Mouse (Mus musculus): ENCODE results near the gene Pcdh7. TPM values are rescaled to one million over a fixed set of nuclear protein-coding genes. Genes with fewer than 3 reads are reported as not detected.

Pcdh7 gene
- polyA plus RNA-seq, 1 experiment from 2014 or later: 11.3 TPM

- WGBS: 79% methylated on average over 2 of the region's 2 CpGs
Measured at GRCm38 (mm10) chr5:57774496-57774895, 56.7 kb downstream of the Pcdh7 start.

GRCm38 (mm10) chr5:57778093-57778492, 60.3 kb downstream of the Pcdh7 start:
- Histone ChIP-seq H3K4me1 (no peaks in the 10 kb centered on the region), H3K4me3 (replicated peaks) (no peak overlapping the region), H3K9me3 (replicated peaks) (no peaks in the 10 kb centered on the region), H3K27ac (replicated peaks) (no peak overlapping the region), H3K27me3 (no peaks in the 10 kb centered on the region), H3K9ac (no peak overlapping the region), H3K4me2 (replicated peaks) (no peak overlapping the region), H3K36me3 (no peaks in the 10 kb centered on the region)
- ATAC-seq (ENCODE audit: insufficient number of reproducible peaks, low FRiP score, low TSS enrichment, low read depth): no peak
- 37% methylated on average over 3 of the region's 3 CpGs for WGBS

More at GRCm38 (mm10) chr5:57774496-57774895, 56.7 kb downstream of the Pcdh7 start:
- Histone ChIP-seq H3K4me1 (no peaks in the 10 kb centered on the region), H3K27ac (replicated peaks) (no peak overlapping the region), H3K4me2 (replicated peaks) (no peak overlapping the region), H3K9ac (no peak overlapping the region), H3K4me3 (replicated peaks) (no peak overlapping the region), H3K27me3 (no peaks in the 10 kb centered on the region), H3K9me3 (replicated peaks) (no peaks in the 10 kb centered on the region), H3K36me3 (no peaks in the 10 kb centered on the region)
- no peak for ATAC-seq (ENCODE audit: insufficient number of reproducible peaks, low FRiP score, low TSS enrichment, low read depth)

- Histone ChIP-seq H3K27ac (replicated peaks) (no peak overlapping the region), H3K9ac (no peak overlapping the region), H3K27me3 (no peaks in the 10 kb centered on the region), H3K4me3 (replicated peaks) (no peak overlapping the region), H3K9me3 (replicated peaks) (no peaks in the 10 kb centered on the region), H3K4me1 (no peaks in the 10 kb centered on the region), H3K36me3 (no peaks in the 10 kb centered on the region), H3K4me2 (replicated peaks) (no peak overlapping the region)
- no peak for ATAC-seq (ENCODE audit: insufficient number of reproducible peaks, low FRiP score, low TSS enrichment, low read depth)
Measured at GRCm38 (mm10) chr5:57779951-57780350, 62.2 kb downstream of the Pcdh7 start.

GRCm38 (mm10) chr5:57780574-57780973, 62.8 kb downstream of the Pcdh7 start:
- Histone ChIP-seq H3K27ac (replicated peaks) (no peak overlapping the region), H3K9ac (no peak overlapping the region), H3K4me1 (no peaks in the 10 kb centered on the region), H3K4me3 (replicated peaks) (no peak overlapping the region), H3K9me3 (replicated peaks) (no peaks in the 10 kb centered on the region), H3K36me3 (no peaks in the 10 kb centered on the region), H3K4me2 (replicated peaks) (no peak overlapping the region), H3K27me3 (no peaks in the 10 kb centered on the region)
- 91% methylated on average over 4 of the region's 4 CpGs for WGBS
- no peak for ATAC-seq (ENCODE audit: insufficient number of reproducible peaks, low FRiP score, low TSS enrichment, low read depth)

- WGBS: 79% methylated on average over 5 of the region's 5 CpGs
- H3K36me3 ChIP-seq: no peaks in the 10 kb centered on the region
- no peaks in the 10 kb centered on the region for H3K4me1 ChIP-seq
- no peaks in the 10 kb centered on the region for H3K9me3 ChIP-seq (replicated peaks)
- no peak overlapping the region for H3K4me2 ChIP-seq (replicated peaks)
- H3K4me3 ChIP-seq (replicated peaks): no peak overlapping the region
- ATAC-seq (ENCODE audit: insufficient number of reproducible peaks, low FRiP score, low TSS enrichment, low read depth): no peak
- no peak overlapping the region for H3K27ac ChIP-seq (replicated peaks)
- no peak overlapping the region for H3K9ac ChIP-seq
- H3K27me3 ChIP-seq: no peaks in the 10 kb centered on the region
Measured at GRCm38 (mm10) chr5:57781950-57782349, 64.2 kb downstream of the Pcdh7 start.

GRCm38 (mm10) chr5:57782546-57782945, 64.8 kb downstream of the Pcdh7 start:
- H3K9ac ChIP-seq: no peak overlapping the region
- no peaks in the 10 kb centered on the region for H3K27me3 ChIP-seq
- H3K4me1 ChIP-seq: no peaks in the 10 kb centered on the region
- no peak overlapping the region for H3K27ac ChIP-seq (replicated peaks)
- no peak overlapping the region for H3K4me2 ChIP-seq (replicated peaks)
- H3K4me3 ChIP-seq (replicated peaks): no peak overlapping the region
- H3K9me3 ChIP-seq (replicated peaks): no peaks in the 10 kb centered on the region
- ATAC-seq (ENCODE audit: insufficient number of reproducible peaks, low FRiP score, low TSS enrichment, low read depth): no peak
- 70% methylated on average over 3 of the region's 3 CpGs for WGBS
- H3K36me3 ChIP-seq: no peaks in the 10 kb centered on the region

- H3K4me2 ChIP-seq (replicated peaks): no peak overlapping the region
- H3K4me1 ChIP-seq: no peaks in the 10 kb centered on the region
- ATAC-seq (ENCODE audit: insufficient number of reproducible peaks, low FRiP score, low TSS enrichment, low read depth): no peak
- no peak overlapping the region for H3K9ac ChIP-seq
- H3K27me3 ChIP-seq: no peaks in the 10 kb centered on the region
- no peaks in the 10 kb centered on the region for H3K36me3 ChIP-seq
- H3K4me3 ChIP-seq (replicated peaks): no peak overlapping the region
- H3K27ac ChIP-seq (replicated peaks): no peak overlapping the region
- WGBS: 62% methylated on average over 4 of the region's 4 CpGs
- H3K9me3 ChIP-seq (replicated peaks): no peaks in the 10 kb centered on the region
Measured at GRCm38 (mm10) chr5:57788775-57789509, 71.2 kb downstream of the Pcdh7 start.

- Histone ChIP-seq H3K27ac (replicated peaks) (no peak overlapping the region), H3K9me3 (replicated peaks) (no peaks in the 10 kb centered on the region), H3K9ac (no peak overlapping the region), H3K4me2 (replicated peaks) (no peak overlapping the region), H3K4me3 (replicated peaks) (no peak overlapping the region), H3K27me3 (no peaks in the 10 kb centered on the region), H3K4me1 (no peaks in the 10 kb centered on the region), H3K36me3 (no peaks in the 10 kb centered on the region)
- no peak for ATAC-seq (ENCODE audit: insufficient number of reproducible peaks, low FRiP score, low TSS enrichment, low read depth)
Measured at GRCm38 (mm10) chr5:57796337-57796736, 78.6 kb downstream of the Pcdh7 start.

- H3K4me1 ChIP-seq: no peaks in the 10 kb centered on the region
- no peak for ATAC-seq (ENCODE audit: insufficient number of reproducible peaks, low FRiP score, low TSS enrichment, low read depth)
- no peak overlapping the region for H3K4me2 ChIP-seq (replicated peaks)
- no peaks in the 10 kb centered on the region for H3K27me3 ChIP-seq
- no peak overlapping the region for H3K27ac ChIP-seq (replicated peaks)
- H3K4me3 ChIP-seq (replicated peaks): no peak overlapping the region
- no peaks in the 10 kb centered on the region for H3K9me3 ChIP-seq (replicated peaks)
- H3K36me3 ChIP-seq: no peaks in the 10 kb centered on the region
- WGBS: 76% methylated on average over 7 of the region's 7 CpGs
- H3K9ac ChIP-seq: no peak overlapping the region
Measured at GRCm38 (mm10) chr5:57797951-57798670, 80.3 kb downstream of the Pcdh7 start.

GRCm38 (mm10) chr5:57803108-57803507, 85.3 kb downstream of the Pcdh7 start:
- Histone ChIP-seq H3K4me3 (replicated peaks) (no peak overlapping the region), H3K27ac (replicated peaks) (no peak overlapping the region), H3K4me1 (no peaks in the 10 kb centered on the region), H3K9me3 (replicated peaks) (no peaks in the 10 kb centered on the region), H3K27me3 (no peaks in the 10 kb centered on the region), H3K36me3 (no peaks in the 10 kb centered on the region), H3K4me2 (replicated peaks) (no peak overlapping the region), H3K9ac (no peak overlapping the region)
- WGBS: 66% methylated on average over 3 of the region's 3 CpGs
- ATAC-seq (ENCODE audit: insufficient number of reproducible peaks, low FRiP score, low TSS enrichment, low read depth): no peak

GRCm38 (mm10) chr5:57803890-57804289, 86.1 kb downstream of the Pcdh7 start:
- no peak overlapping the region for H3K4me2 ChIP-seq (replicated peaks)
- 76% methylated on average over 5 of the region's 5 CpGs for WGBS
- H3K4me1 ChIP-seq: no peaks in the 10 kb centered on the region
- H3K27ac ChIP-seq (replicated peaks): no peak overlapping the region
- H3K9me3 ChIP-seq (replicated peaks): no peaks in the 10 kb centered on the region
- ATAC-seq (ENCODE audit: insufficient number of reproducible peaks, low FRiP score, low TSS enrichment, low read depth): no peak
- H3K9ac ChIP-seq: no peak overlapping the region
- no peaks in the 10 kb centered on the region for H3K36me3 ChIP-seq
- no peak overlapping the region for H3K4me3 ChIP-seq (replicated peaks)
- H3K27me3 ChIP-seq: no peaks in the 10 kb centered on the region

GRCm38 (mm10) chr5:57807350-57807749, 89.6 kb downstream of the Pcdh7 start:
- 62% methylated on average over 2 of the region's 2 CpGs for WGBS
- H3K4me3 ChIP-seq (replicated peaks): no peak overlapping the region
- H3K4me1 ChIP-seq: no peaks in the 10 kb centered on the region

More at GRCm38 (mm10) chr5:57807350-57807749, 89.6 kb downstream of the Pcdh7 start:
- Histone ChIP-seq H3K27ac (replicated peaks) (no peak overlapping the region), H3K27me3 (no peaks in the 10 kb centered on the region), H3K9me3 (replicated peaks) (no peaks in the 10 kb centered on the region), H3K36me3 (no peaks in the 10 kb centered on the region), H3K9ac (no peak overlapping the region), H3K4me2 (replicated peaks) (no peak overlapping the region)
- ATAC-seq (ENCODE audit: insufficient number of reproducible peaks, low FRiP score, low TSS enrichment, low read depth): no peak

All from embryonic facial prominence, embryonic 15.5 days (tissue).